Mouse (Mus musculus): Measurements from ENCODE around the gene Adora3.
"Not testable (repeated sequence)": the region's sequence is repeated elsewhere in the genome, so short reads cannot be mapped to it uniquely, and the experiment has no call there.

Adora3 gene

DNA sequence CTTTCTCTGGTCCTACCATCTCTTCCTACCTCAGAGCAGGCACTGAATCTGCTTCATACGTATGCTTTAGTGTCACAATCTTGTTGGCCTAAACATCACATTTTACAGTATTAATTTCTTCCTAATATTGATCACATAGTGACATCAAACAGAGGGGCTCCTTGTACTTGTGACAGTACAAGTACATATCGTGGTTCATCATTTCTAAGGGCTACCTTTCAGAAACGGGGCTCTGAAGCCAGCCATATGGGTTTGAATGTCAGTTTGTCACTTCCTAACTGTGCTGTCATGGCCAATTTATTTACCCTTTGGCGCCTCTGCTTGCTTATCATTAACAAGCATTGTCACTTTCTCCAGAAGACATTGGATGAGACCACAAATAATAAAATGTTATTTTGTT lies 30.8 kb downstream of the Adora3 start:
- DNase-seq (ENCODE audit: low spot score in 2 of 2) = no peak

GRCm38 (mm10) chr3:105904213-105904612 lies 33.6 kb downstream of the Adora3 start:
- DNase-seq (ENCODE audit: low spot score in 2 of 2) = no peak

GRCm38 (mm10) chr3:105904721-105905120 lies 34.1 kb downstream of the Adora3 start:
- DNase-seq (ENCODE audit: low spot score in 2 of 2) = no peak

DNA sequence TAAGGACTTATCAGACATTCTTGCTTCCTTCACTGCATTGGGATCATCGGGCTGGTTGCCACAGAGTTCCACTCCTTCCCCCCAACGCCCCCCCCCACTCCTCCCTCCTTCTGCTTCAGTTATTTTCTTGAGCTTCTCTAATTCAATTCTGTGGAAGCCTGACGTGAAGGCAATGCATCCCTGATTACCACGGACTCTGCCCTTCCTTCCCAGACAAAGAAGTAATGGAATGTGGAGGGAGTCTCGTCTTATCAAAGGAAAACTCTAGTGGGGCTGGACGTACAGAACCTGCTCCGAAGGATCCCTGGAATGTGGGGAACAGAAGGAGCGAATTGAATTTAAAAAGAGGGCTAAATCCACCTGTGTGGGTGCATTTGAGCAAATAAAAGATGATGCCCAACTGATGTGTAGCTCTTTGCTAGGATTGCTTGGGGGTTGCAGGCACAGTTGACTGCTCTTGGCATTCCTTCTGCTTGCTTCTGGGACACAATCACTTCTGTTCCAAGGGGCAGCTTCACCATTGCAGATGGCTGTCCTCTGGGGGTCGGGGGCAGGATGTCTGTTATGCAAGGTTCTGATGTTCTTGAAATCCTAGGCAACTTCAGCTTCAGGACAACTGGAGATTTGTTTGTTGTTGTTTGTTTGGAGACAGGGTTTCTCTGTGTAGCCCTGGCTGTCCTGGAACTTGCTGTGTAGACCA lies 37.4 kb downstream of the Adora3 start:
- no peak for DNase-seq (ENCODE audit: low spot score in 2 of 2)

GRCm38 (mm10) chr3:105908976-105909375 lies 38.3 kb downstream of the Adora3 start:
- no peak for DNase-seq (ENCODE audit: low spot score in 2 of 2)

DNA sequence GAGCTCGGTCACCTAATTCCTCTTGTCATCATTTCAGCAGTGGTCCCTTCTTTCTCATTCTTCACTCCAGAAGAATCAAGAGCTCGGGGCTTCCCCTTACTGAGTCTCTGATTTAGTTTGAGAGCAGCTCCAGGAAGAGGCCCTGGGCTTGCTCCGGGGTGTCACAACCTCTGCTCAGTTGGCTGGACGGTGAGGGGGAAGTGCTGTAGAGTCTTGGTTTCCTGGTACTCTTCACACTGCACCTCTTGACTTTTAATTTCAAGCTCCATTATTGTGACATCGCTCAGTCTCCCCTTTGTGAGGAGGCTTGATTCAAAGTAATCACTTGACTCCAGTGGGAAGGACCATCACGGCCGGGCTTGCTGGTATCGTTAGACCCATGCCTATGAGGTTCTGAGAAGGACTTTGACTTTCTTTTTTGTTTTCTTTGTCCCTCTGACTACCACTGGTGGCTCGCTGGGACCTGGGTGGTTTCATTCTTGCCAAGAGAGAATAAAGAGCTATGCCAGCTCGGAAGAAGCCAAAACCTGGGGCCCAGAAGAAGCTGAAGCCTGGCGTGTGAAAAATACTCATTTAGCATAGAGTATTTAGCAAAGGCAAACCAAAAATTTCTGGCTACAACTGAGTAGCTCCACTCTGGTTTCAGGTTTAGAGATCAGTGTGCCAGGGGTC lies 40.0 kb downstream of the Adora3 start:
- DNase-seq (ENCODE audit: low spot score in 2 of 2) = no peak

- DNase-seq (ENCODE audit: low spot score in 2 of 2) = no peak
Measured at GRCm38 (mm10) chr3:105912097-105912880, 41.6 kb downstream of the Adora3 start.

GRCm38 (mm10) chr3:105913839-105914681 lies 43.4 kb downstream of the Adora3 start:
- DNase-seq (ENCODE audit: low spot score in 2 of 2) = no peak

DNA sequence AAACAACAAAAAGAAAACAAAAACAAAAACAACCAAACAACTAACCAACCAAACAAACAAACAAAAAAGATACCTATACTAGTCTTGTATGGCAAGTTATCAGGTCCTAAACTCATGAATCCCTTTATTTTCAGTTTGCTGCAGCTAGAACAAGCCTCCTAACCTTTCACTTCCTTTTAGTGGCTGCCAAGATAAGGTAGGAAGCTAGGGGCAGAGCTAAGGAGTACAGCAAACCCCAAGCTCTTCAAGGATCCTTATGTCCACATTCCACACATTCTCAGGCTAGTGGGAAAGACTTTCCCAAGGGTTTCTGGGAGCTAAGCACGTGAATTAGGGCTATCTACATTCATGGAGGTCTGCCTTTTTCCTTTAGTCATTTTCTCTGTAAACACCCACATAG lies 44.6 kb downstream of the Adora3 start:
- no peak for DNase-seq (ENCODE audit: low spot score in 2 of 2)

- DNase-seq (ENCODE audit: low spot score in 2 of 2) = not testable (repeated sequence)
Measured at GRCm38 (mm10) chr3:105916455-105916854, 45.8 kb downstream of the Adora3 start.

- DNase-seq (ENCODE audit: low spot score in 2 of 2) = no peak
Measured at GRCm38 (mm10) chr3:105917656-105918354, 47.1 kb downstream of the Adora3 start.

GRCm38 (mm10) chr3:105918355-105918745 lies 47.7 kb downstream of the Adora3 start:
- no peak for DNase-seq (ENCODE audit: low spot score in 2 of 2)

- DNase-seq (ENCODE audit: low spot score in 2 of 2) = not testable (repeated sequence)
Measured at GRCm38 (mm10) chr3:105920743-105921142, 50.1 kb downstream of the Adora3 start.

- no peak for DNase-seq (ENCODE audit: low spot score in 2 of 2)
Measured at GRCm38 (mm10) chr3:105921959-105922358, 51.3 kb downstream of the Adora3 start.

GRCm38 (mm10) chr3:105924616-105925015 lies 54.0 kb downstream of the Adora3 start:
- DNase-seq (ENCODE audit: low spot score in 2 of 2) = no peak

DNA sequence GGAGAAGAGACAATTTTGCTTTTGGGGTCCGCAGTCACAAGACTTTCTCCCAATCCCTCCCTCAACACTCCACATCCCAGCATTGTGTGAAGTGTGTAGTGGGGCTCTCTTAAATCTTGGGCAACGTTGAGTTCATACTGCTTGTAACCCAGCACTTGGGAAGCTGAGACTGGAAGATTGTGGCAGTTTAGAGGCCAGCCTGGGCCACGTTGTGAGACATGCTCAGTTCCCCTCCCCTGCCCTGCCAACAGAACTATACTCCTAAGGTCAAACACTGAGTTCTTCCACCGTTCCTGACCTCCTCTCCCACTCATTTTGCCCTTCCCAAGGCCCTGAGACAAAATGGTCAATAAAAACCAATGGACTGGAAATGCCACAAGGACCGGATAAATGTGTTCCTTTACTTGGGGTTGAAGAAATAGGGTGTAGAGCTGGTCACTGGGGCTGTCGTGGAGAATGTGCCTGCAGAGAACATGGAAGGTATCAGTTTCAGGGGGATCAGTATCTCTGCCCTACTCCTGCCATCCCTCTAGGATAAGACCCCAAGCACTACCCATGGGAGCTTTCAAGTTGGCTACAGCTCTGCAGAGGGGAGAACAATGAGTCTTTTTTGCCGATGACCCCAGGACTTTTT lies 57.0 kb downstream of the Adora3 start:
- DNase-seq (ENCODE audit: low spot score in 2 of 2) = no peak

DNA sequence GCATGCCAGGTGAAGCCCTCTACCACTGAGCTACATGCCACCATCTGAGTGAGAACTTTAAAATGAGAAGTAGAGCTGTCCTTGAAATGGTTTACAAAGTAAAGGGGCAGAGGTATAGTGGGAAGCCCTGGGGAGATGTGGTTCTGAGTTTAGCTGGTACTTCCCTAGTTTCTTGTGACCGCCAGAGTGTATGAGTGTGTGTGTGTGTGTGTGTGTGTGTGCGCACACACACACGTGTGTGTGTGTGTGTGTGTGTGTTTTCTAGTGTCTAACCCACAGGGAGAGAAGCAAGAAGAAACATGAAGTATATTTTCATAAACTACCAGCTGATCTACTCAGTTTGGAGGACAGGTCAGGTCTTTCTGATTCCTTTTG lies 57.5 kb downstream of the Adora3 start:
- DNase-seq (ENCODE audit: low spot score in 2 of 2) = no peak

DNA sequence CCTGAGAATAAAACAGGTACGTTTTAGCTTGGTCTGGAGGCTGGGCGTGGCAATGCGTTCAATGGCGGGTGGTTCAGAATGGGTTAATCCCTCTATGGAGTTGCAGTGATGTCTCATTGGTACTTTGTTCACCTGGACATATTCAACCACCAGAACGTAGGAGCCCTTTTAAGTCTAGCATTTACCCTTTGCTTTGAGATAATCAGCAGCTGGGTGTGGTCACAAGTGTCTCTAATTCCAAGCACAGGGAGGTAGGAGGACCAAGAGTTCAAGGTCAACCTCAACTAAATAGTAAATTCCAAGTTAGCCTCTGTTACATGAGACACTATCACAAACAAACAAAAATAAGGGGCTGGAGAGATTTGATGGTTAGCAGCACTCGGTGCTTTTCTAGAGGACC lies 58.1 kb downstream of the Adora3 start:
- DNase-seq (ENCODE audit: low spot score in 2 of 2) = no peak

- DNase-seq (ENCODE audit: low spot score in 2 of 2) = no peak
Measured at GRCm38 (mm10) chr3:105929821-105930220, 59.2 kb downstream of the Adora3 start.

DNA sequence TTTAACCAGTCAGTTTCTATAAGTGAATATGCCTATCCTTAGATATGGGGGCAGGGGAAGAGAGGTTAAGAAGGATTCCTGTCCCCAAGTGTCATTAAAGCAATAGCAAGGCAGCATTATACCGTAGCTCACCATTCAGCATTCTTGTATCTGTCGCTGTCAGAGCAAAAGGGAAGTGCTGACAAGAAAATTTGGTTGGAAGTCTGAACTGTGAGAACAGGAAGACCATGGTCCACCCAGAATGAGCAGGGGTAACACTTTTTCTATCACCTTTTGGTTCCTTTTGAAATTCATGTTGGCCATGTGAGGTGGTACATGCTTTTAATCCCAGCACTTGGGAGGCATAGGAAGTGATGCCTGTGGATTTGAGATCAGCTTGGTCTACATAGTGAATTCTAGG lies 60.4 kb downstream of the Adora3 start:
- DNase-seq (ENCODE audit: low spot score in 2 of 2) = no peak
